Mouse (Mus musculus) macrophage (primary cell): ENCODE measurements around the gene Arl6ip4. TPM values are rescaled to one million over a fixed set of nuclear protein-coding genes. Genes with fewer than 3 reads are reported as not detected.

Experiments used
- H3K27ac ChIP-seq: fragments of 350-480 bp; formaldehyde crosslinking; 2 replicates; pipeline ENCODE4 v1.9.0; 2021
- H3K36me3 ChIP-seq: fragments of 350-480 bp; formaldehyde crosslinking; 2 replicates; pipeline ENCODE4 v1.9.0; 2021; ENCODE audit errors: inconsistent target
- H3K4me3 ChIP-seq: fragments of 350-480 bp; formaldehyde crosslinking; 2 replicates; pipeline ENCODE4 v1.9.0; 2021; ENCODE audit errors: inconsistent target
- H3K79me2 ChIP-seq: fragments of 350-480 bp; formaldehyde crosslinking; 2 replicates; pipeline ENCODE4 v1.9.0; 2021; ENCODE audit errors: inconsistent target
- WGBS: methylation state at CpG from one replicate; pipeline ENCODE4 v1.1.7; 2026; ENCODE audit warnings: inconsistent platforms; ENCODE audit not compliant: missing documents; 5-methylcytosine and 5-hydroxymethylcytosine counted together
- polyA plus RNA-seq: library from polyadenylated mRNA; stranded (reverse); fragments of 250-400 nt; gene quantifications from 3 replicates; pipeline ENCODE4 v1.2.4, GENCODE M21; 2018; ENCODE audit warnings: inconsistent platforms
- total RNA-seq, 78 experiments: library from RNA; depleted of rRNA; stranded (reverse); fragments of 250-400 nt; gene quantifications; 1 replicate in 9 of 78; 2 replicates in 24 of 78; 3 replicates in 43 of 78; 4 replicates in 2 of 78; pipeline ENCODE4 v1.2.4; 2018; ENCODE audit warnings: inconsistent platforms in 56 of 78

Arl6ip4 gene
- 10 to 100 TPM in 24 of 26 experiments, 1 to 10 TPM in 2; 5.8 to 48.3 (median 27.5) TPM for total RNA-seq (2018; cell fraction: chromatin; rRNA removed)
- total RNA-seq (2018; cell fraction: cytosol; rRNA removed) = 10 to 100 TPM; 30.9 to 65.6 (median 45.4) TPM
- total RNA-seq (2018; cell fraction: nucleus; rRNA removed) = 10 to 100 TPM; 10.0 to 52.3 (median 24.8) TPM
- 37.6 to 60.2 TPM (median 56.1 TPM) in 3 replicates for polyA plus RNA-seq

DNA sequence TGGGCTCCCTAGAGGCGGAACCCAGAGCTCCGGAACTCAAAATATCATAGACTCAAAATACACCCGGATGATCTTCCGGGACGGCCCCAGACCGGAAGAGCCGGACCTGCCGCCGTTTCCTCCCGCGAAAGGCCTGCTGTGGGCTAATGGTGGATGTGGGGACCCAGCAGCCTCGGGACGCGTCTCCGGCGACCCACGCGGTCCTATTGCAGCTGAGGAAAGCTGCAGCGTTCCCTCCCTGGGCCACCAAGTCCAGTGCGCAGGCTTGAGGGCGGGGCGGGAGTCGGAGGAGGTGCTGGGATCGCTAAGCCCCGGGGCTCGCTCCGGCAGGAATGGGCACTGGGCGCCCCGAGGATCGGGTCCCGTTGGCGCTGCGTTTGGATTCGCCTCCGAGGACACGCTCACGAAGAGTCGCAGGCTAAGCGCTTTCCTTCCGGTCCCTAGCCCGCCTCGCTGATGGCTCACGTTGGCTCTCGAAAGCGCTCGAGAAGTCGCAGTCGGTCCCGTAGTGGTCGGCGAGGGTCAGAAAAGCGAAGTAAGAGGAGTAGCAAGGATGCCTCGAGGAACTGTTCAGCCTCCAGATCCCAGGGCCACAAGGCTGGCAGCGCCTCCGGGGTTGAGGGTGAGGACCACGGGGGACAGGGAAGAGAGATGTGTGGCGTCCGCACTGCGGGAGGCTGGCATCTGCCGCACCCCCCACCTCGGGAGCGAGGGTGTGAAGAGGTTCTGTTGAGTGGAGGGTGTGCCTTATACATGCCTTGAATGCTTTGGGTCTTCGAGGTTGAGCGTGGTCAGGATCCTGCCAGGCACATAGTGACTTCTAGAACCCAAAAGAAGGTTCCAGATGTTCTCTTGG is at the start of gene Arl6ip4:
Gene Arl6ip4, plus strand, starts transcription at position 100 of the 856 bp plus-strand sequence.
- peaks cover 9% of the 10 kb centered on the region; the same call in 1 of the 2 replicates for H3K36me3 ChIP-seq
- H3K27ac ChIP-seq = peak within 1 kb of the TSS; percentile 25

DNA sequence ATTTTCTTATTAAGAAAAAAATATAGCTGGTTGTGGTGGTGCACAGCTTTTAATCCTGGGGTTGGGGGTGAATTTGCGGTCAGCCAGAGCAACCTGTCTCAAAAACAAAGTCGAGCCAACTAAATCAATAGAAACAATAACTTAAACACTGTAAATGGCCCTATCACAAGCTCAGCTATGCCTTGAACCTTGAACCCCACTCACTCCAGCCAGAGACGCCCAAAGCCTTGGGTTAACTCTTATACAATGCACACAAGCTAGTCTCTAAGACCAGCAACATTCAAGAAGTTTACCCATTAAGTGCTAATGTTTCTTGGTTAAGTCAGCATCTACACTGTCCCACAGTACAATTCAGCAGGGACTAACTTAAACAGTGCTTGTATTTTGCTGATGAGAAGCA is 46.2 kb upstream of the Arl6ip4 start:
- H3K36me3 ChIP-seq = no peaks in the 10 kb centered on the region
- no peak overlapping the region for H3K4me3 ChIP-seq
- WGBS = 90% methylated on average over 3 of the region's 3 CpGs
- H3K79me2 ChIP-seq = no peaks in the 10 kb centered on the region
- H3K27ac ChIP-seq = no peak overlapping the region

More for the DNA sequence above, at the start of gene Arl6ip4:
- WGBS = under 1% methylated on average over 54 of the region's 64 CpGs
- H3K79me2 ChIP-seq = peaks cover 19% of the 10 kb centered on the region; the same call in 1 of the 2 replicates
- H3K4me3 ChIP-seq = peak within 1 kb of the TSS; percentile 80

DNA sequence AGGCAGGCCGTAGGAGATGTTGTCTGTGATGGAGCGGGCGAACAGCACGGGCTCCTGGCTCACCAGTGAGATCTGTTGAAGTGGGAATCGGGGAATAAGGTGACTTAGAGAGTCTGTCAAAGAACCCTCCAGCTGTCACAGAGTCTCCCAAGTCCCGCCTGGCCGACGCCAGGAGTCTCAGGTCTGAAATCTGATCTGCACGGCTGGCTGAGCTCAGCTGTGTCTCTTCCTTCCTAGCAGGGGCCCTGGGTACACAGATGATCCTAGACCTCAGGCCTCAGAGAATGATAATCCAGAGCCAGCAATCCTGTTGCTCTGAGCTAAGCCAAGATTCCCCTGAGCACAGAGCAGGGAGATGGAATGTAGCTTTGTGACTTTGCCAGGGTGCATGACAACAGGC is 42.2 kb upstream of the Arl6ip4 start:
- Histone ChIP-seq H3K4me3 (no peak overlapping the region), H3K27ac (no peak overlapping the region), H3K36me3 (no peaks in the 10 kb centered on the region), H3K79me2 (no peaks in the 10 kb centered on the region)
- WGBS = 94% methylated on average over 8 of the region's 9 CpGs

DNA sequence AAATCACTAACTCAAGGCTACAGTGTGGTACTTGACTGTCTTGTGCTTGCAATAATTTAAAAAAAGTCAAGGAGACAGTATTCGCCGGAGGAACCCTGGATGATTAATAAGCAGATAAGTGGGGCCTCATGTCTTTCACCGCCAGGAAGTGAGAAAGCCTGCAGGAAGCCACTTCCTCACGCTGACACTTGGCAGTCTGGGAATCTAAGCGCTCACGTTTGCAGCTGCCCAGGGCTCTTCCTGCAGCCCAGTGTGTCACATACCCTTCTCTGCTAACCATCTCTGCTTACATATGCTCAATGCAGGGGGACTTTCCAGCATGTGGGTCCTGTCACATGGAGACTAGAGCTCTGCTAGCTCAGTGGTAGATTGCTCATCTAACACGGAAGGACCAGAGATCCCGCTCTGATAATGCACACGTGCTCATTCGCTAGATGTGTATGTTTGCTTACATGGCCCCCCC is 41.0 kb upstream of the Arl6ip4 start:
- no peaks in the 10 kb centered on the region for H3K79me2 ChIP-seq
- H3K27ac ChIP-seq = peak overlapping the region; percentile 58
- H3K36me3 ChIP-seq = no peaks in the 10 kb centered on the region
- no peak overlapping the region for H3K4me3 ChIP-seq
- WGBS = 2% methylated on average over 10 of the region's 10 CpGs

DNA sequence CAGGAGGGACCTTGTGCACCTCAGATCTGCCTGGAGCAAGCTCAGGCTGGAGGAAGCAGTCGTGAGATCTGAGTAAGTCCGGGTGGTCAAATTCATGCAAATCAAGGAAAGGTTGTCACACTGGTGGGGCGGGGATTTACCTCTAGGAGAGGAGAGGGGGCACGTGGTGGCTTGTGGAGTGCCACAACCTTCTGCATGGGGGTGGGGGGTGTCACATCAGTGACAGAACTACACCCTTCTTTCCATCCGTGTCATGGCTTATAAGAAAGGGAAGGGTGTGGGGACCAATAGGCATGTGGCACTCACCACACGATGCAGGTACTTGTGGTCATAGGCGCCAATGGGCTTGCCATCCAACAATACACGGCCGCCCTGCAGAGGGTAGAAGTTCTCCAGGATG is 40.2 kb upstream of the Arl6ip4 start:
- Histone ChIP-seq H3K79me2 (no peaks in the 10 kb centered on the region), H3K27ac (peak overlapping the region; percentile 58), H3K36me3 (no peaks in the 10 kb centered on the region), H3K4me3 (no peak overlapping the region)
- 42% methylated on average over 9 of the region's 9 CpGs for WGBS

DNA sequence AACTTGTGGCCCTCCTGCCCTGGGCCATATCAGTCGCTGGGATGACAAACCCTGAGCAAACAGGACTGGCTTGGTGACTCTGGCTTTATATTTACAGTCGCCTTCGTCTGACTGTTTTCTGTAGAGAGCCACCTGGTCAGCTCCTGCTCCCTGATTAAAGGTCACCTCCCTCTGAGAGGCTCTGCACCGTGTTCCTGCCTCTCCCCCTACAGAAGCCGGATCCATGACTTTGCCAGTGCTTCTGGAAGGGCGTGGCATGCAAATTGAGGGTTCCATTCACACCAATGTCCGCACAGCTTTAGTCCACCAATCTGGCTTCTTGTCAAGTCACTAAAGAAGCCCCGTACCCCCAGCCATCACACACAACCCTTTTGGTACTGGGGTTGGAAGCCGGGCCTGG is 39.3 kb upstream of the Arl6ip4 start:
- Histone ChIP-seq H3K36me3 (no peaks in the 10 kb centered on the region), H3K27ac (no peak overlapping the region; the same call in 1 of the 2 replicates), H3K79me2 (no peaks in the 10 kb centered on the region), H3K4me3 (no peak overlapping the region)
- WGBS = 93% methylated on average over 9 of the region's 9 CpGs

DNA sequence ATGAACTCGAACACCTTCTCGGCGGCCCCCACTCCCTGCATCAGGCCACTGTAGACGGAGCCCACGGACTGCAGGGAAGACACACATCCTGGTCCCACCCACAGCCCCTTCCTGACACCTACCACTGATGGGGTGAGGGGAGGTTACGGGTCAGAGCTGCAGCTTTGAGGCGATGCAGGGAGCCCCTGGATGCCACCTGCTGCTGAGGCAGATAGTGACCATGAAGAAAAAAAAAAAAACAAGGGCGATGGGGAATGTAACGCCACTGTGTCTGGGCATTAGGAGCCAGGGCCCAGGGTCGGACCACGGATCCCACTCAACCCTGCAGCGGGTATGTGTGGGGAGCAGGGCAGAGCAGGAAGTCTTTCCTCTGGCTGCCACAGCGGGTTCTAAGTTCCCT is 38.6 kb upstream of the Arl6ip4 start:
- WGBS = 64% methylated on average over 13 of the region's 13 CpGs
- no peaks in the 10 kb centered on the region for H3K79me2 ChIP-seq
- no peaks in the 10 kb centered on the region for H3K36me3 ChIP-seq
- no peak overlapping the region for H3K4me3 ChIP-seq
- H3K27ac ChIP-seq = no peak overlapping the region

DNA sequence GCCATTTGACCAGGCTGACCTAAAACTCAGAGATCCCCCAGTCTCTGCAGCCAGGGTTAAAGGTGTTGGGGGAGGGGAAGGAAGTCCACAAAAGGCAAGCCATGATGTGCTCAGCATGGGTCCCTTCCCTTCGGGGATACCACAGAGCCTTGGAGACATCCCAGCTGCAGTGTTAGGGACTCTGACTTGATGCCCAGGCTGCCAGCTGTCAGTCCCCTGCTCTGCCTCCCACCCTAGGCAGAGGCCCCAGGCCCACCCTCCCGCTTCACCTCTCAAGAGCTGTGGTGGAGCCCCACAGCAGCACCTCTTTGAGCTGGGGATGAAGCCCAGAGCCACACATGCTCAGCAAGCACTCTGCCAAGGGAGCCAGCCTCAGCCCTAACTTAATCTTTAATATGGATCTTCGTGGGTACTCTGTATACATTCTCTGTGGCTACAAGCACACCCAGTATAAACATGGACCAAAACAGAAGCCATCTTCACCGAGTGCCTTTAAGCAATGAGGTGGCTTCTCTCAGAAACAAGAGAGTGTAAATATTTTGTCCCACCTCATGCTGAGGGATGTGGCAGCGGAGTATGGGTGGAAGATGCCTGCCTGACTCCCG is 37.9 kb upstream of the Arl6ip4 start:
- 80% methylated on average over 6 of the region's 6 CpGs for WGBS
- H3K27ac ChIP-seq = no peak overlapping the region
- no peaks in the 10 kb centered on the region for H3K79me2 ChIP-seq
- H3K36me3 ChIP-seq = no peaks in the 10 kb centered on the region
- H3K4me3 ChIP-seq = no peak overlapping the region

DNA sequence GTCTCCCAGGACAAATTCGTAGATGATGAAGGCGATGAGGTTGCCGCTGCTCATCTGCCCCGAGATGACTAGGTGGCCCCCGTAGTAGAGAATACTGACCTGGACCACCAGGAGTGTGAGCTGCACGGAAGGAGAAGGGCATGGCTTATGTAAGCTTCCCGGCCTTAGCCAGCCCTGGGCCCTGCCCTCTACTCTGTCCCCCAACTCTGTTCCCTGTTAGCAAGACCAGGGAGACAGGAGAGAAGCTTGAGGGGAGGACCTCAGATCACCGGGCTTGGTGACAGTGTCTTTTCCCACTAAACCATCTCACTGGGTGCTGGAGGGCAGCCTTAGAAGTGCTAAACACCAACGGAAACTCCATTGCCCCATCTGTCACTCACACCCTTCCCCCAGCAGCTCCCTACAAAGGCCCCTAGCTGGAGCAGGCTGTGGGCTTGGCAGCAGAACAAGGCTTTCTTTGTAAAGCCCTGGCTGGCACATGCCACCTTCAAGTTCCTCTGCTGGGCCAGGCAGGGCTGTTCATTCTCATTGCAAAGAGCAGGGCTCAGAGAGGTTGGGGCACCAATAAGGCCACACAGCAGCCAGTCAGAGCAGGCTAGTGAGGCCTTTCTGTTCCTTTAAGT is 37.0 kb upstream of the Arl6ip4 start:
- Histone ChIP-seq H3K79me2 (no peaks in the 10 kb centered on the region), H3K27ac (no peak overlapping the region), H3K4me3 (no peak overlapping the region), H3K36me3 (no peaks in the 10 kb centered on the region)
- 62% methylated on average over 8 of the region's 9 CpGs for WGBS

DNA sequence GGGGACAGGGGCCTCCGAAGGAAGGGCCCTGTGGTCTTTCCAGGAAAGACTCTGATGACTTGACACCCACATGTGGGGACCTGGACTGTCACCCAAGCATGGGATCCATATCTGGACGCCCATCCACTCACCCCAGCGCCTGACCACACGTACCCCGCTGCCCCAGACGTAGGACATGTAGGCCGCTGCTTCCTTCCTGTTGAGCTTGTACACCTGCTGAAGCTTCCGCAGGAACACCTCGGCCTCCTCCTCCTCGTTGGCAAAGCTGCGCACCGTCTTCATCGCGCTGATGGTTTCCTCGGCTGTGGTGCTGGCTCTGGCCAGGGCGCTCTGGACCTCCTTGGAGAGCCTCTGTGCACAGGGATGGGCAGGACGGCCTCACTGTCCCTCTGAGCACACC is 36.0 kb upstream of the Arl6ip4 start:
- WGBS = 72% methylated on average over 17 of the region's 17 CpGs
- Histone ChIP-seq H3K27ac (no peak overlapping the region), H3K79me2 (no peaks in the 10 kb centered on the region), H3K4me3 (no peak overlapping the region), H3K36me3 (no peaks in the 10 kb centered on the region)

DNA sequence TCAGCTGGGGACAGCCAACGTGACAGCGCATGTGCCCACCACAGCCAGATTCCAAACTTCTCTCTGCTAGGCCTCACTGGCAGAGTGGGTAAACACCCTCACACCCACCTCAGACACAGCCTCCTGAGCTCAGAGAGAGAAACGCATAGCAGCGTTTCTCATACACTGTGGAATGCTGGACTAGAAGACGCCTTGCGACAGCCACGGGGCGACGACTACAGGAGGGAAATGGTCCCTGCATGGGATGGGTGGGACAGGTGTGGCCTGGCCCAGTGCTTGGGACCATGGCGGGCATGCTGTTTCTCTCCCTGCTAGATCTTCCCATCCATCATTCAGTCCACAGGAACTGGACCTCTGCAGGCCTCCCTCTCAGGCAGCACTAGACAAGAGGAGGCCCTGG is 33.4 kb upstream of the Arl6ip4 start:
- Histone ChIP-seq H3K36me3 (no peaks in the 10 kb centered on the region), H3K27ac (no peak overlapping the region), H3K79me2 (no peaks in the 10 kb centered on the region), H3K4me3 (no peak overlapping the region)
- 95% methylated on average over 10 of the region's 10 CpGs for whole genome bisulfite sequencing

DNA sequence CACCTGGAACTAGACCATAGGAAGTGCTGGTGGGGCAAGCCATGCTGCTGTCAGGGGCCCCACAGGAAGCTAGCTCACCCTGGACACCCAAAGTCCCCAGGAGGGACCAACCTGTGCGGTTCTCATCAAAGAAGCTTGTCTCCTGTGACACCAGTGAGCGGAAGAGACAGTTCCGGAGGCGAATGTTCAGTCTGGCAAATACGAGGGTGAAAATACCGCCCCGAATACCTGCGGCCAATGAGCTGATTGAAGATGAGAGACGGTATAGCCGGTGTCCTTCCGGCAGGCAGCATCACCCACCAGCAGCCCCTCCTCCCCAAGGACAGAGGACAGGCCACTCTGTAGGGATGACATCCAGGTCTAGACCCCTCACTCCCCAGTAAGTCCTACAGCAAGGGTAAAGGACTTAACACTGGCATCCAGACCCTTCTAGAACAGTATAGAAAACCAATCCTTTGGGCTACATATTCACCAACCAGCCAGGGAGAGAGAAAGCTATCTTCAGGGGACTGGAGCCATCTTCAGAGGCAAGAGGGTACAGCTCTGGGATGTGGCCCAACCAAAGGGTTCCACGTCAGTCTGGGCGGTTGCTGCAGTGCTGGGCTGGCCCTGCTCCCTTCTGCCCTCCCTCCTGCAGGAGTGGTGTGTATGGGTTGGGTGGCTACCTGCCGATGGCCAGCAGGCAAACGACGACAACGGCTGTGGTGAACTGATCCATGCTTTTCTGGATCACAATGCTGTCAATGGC is 32.8 kb upstream of the Arl6ip4 start:
- 94% methylated on average over 17 of the region's 17 CpGs for WGBS
- Histone ChIP-seq H3K79me2 (no peaks in the 10 kb centered on the region), H3K4me3 (no peak overlapping the region), H3K27ac (no peak overlapping the region), H3K36me3 (no peaks in the 10 kb centered on the region)

DNA sequence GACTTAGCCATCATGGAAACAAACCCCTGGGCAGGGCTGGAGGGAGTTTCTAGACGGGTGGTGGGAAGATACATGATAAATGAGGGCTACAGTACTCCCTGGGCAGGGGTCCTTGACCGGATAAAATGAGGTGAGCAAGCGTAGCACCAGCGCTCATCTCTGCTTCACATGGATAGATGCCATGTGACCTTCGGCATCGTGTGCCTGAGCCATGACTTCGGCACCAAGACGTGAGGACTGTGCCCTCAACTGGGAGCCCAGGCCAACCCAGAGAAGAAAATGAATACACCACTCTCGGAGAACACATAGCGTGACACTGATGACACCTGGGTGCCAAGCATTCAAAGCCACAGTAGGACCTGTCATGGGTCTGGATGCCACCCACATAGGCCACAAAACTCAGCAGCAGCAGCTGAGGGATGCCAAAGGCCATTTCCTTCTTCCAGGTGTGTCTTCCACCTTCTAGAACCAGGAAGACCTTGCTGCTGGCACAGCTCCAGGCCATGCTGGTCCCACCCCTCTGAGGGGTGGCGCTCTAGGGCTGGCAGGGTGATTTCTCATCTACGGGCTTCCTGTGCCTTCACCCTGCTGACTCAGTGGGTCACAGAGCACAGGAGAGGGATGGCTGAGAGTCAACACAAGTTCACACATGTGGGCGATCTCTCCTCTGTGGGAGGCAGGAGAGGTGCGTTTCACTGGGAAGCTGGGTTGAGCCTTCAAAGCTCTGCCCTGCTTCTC is 31.9 kb upstream of the Arl6ip4 start:
- H3K4me3 ChIP-seq = no peak overlapping the region
- no peak overlapping the region for H3K27ac ChIP-seq
- no peaks in the 10 kb centered on the region for H3K36me3 ChIP-seq
- 82% methylated on average over 14 of the region's 14 CpGs for WGBS
- H3K79me2 ChIP-seq = no peaks in the 10 kb centered on the region
